Mouse (Mus musculus) ES-E14 (cell line): Measurements from ENCODE around the gene Creb3l2. TPM values are rescaled to one million over a fixed set of nuclear protein-coding genes. Genes with fewer than 3 reads are reported as not detected.
A peak's percentile ranks its signal among the peaks of the same experiment; 100 is the strongest.

Experiments used
- DNase-seq: peaks from one replicate; pipeline ENCODE4 v3.0.0-alpha.2; 2013; ENCODE audit warnings: low read depth, low spot score
- H3K27ac ChIP-seq: 2 replicates; pipeline ENCODE4 v1.5.1; 2012; ENCODE audit warnings: low read depth, mild to moderate bottlenecking, low read length, moderate library complexity, mixed read lengths; ENCODE audit not compliant: poor library complexity, insufficient read depth, severe bottlenecking
- H3K36me3 ChIP-seq: 2 replicates; pipeline ENCODE4 v1.6.1; 2012; ENCODE audit warnings: mild to moderate bottlenecking, low read length, moderate library complexity, mixed read lengths; ENCODE audit not compliant: control insufficient read depth, poor library complexity, insufficient read depth, severe bottlenecking
- H3K4me1 ChIP-seq, 2 experiments: fragments of 150-350 bp in 1 of 2; sonication (generic) in 1 of 2; 2 replicates each; pipeline ENCODE4 v1.6.1; 2012; ENCODE audit warnings: low read length in 2 of 2, mild to moderate bottlenecking in 1 of 2, mixed read lengths in 1 of 2; ENCODE audit not compliant: control insufficient read depth in 2 of 2, insufficient read depth in 2 of 2, poor library complexity in 1 of 2
- H3K4me3 ChIP-seq, 2 experiments: fragments of 150-350 bp in 1 of 2; sonication (generic) in 1 of 2; 2 replicates each; pipeline ENCODE4 v1.5.1; 2012; ENCODE audit warnings: low read length in 2 of 2, low read depth in 1 of 2, mild to moderate bottlenecking in 1 of 2, mixed read lengths in 1 of 2; ENCODE audit not compliant: insufficient read depth in 1 of 2, poor library complexity in 1 of 2, severe bottlenecking in 1 of 2
- H3K9ac ChIP-seq: 2 replicates; pipeline ENCODE4 v1.6.1; 2012; ENCODE audit warnings: low read depth, mild to moderate bottlenecking, low read length, mixed read lengths; ENCODE audit not compliant: poor library complexity, insufficient read depth, severe bottlenecking
- H3K9me3 ChIP-seq: fragments of 150-350 bp; sonication (generic); 2 replicates; pipeline ENCODE4 v1.6.1; 2012; ENCODE audit warnings: low read depth, mild to moderate bottlenecking, low read length; ENCODE audit not compliant: control insufficient read depth, insufficient read depth
- CHD2 ChIP-seq: IDR thresholded peaks from 2 replicates; pipeline ENCODE4 v1.6.1; 2014; ENCODE audit warnings: mild to moderate bottlenecking, low read depth, low read length, inconsistent platforms
- HCFC1 ChIP-seq: IDR thresholded peaks from 2 replicates; pipeline ENCODE4 v1.6.1; 2012; ENCODE audit warnings: low read length, inconsistent platforms, borderline replicate concordance; ENCODE audit not compliant: insufficient read depth
- MAFK ChIP-seq: IDR thresholded peaks from 2 replicates; pipeline ENCODE4 v1.6.1; 2014; ENCODE audit warnings: mild to moderate bottlenecking, low read depth, low read length, inconsistent platforms; ENCODE audit not compliant: insufficient read depth
- ZC3H11A ChIP-seq: IDR thresholded peaks from 2 replicates; pipeline ENCODE4 v1.6.1; 2012; ENCODE audit warnings: low read depth, mild to moderate bottlenecking, inconsistent platforms, low read length, borderline replicate concordance
- ZNF384 ChIP-seq: IDR thresholded peaks from 2 replicates; pipeline ENCODE4 v1.6.1; 2012; ENCODE audit warnings: low read depth, low read length, inconsistent platforms
- in situ Hi-C, 2 experiments: fragments of 600-800 bp; cut with MboI; formaldehyde crosslinking; loops; one replicate each; pipeline ENCODE4 v1.15.1; 2025; ENCODE audit warnings: low sequenced_read_pairs in 2 of 2, inconsistent platforms in 1 of 2; ENCODE audit not compliant: unreplicated experiment in 2 of 2
- total RNA-seq: library from RNA; depleted of rRNA; stranded (reverse); fragments of 300-350 nt; gene quantifications from 2 replicates; pipeline ENCODE4 v1.2.3, GENCODE M21; 2012

Gene Creb3l2
- total RNA-seq, 1 experiment: 5.8 TPM

DNA sequence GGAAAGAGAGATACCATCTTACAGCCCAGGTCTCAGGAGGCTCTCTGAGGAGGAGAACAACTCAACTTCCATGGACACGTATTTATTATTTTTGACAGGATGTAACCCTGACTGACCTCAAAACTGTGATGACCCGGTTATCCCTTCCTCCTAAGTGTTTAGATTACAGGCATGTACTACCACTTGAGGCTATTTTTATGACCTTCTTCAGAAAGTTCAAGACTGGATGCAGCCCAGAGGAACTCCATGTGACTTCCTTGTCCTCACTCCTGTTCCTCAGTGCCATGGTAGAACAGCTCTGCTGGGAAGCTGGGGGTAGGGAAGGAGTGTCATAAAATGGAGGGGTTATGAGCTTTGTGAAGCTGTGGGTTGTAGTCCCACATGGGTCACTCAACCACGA, 16.1 kb downstream of the Creb3l2 start:
- in situ Hi-C loops: no loop called here
- TF ChIP-seq CHD2 (no peak), HCFC1 (no peak), MAFK (no peak), ZC3H11A (no peak), ZNF384 (no peak)
- Histone ChIP-seq H3K9me3 (no peaks in the 10 kb centered on the region), H3K4me3 (no peak overlapping the region), H3K27ac (no peak overlapping the region), H3K4me1 (peaks cover 0 to 14% of the 10 kb centered on the region in 2 experiments; a peak in 2 of 4 replicates), H3K36me3 (no peaks in the 10 kb centered on the region), H3K9ac (no peak overlapping the region)
- no peak for DNase-seq

DNA sequence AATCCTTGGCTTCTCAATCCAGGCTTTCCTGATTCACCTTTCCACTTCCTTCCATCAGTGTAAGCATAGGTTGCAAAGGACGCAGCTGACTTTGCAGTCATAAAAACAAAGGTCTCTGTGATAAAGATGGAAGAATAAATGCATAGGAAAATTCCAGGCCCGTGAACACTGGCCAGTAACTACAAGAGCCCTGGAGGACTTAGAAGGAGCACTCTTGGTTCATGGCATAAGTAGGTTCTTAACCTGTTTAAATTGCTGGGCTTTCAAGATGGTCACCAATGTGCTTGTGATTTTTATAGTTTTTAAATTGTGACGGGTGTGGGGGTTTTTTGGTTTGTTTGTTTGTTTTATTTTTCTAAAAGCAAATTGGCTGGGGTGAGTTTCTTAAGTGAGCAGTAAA, 16.9 kb downstream of the Creb3l2 start:
- in situ Hi-C loops: no loop called here
- Histone ChIP-seq H3K27ac (no peak overlapping the region), H3K36me3 (no peaks in the 10 kb centered on the region), H3K4me3 (no peak overlapping the region), H3K4me1 (peaks cover 0 to 9% of the 10 kb centered on the region in 2 experiments; a peak in 2 of 4 replicates), H3K9me3 (no peaks in the 10 kb centered on the region), H3K9ac (no peak overlapping the region)
- TF ChIP-seq ZNF384: no peak
- no peak for TF ChIP-seq CHD2
- no peak for TF ChIP-seq MAFK
- no peak for TF ChIP-seq ZC3H11A
- TF ChIP-seq HCFC1: no peak
- DNase-seq: no peak

DNA sequence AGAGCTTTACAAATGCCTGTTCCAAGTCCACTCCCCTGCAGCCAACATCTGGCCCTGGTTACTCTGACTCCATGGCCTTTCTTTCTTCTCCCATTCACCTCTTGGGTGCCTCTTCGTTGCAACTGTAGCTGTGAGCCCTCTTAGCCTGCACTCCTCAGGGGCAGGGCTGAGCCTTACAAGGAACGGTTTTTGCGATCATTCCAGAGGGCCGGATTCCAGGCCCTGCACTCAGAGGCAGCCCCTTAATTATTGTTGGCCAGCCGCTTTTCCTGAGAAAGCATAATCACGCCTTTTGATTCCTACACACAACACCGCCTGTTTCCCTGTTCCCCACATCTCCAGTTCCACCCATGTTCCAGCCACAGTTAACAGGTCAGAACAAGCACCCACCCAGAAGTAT, 17.6 kb downstream of the Creb3l2 start:
- in situ Hi-C loops: no loop called here
- H3K36me3 ChIP-seq: no peaks in the 10 kb centered on the region
- H3K27ac ChIP-seq: no peak overlapping the region
- no peaks in the 10 kb centered on the region for H3K9me3 ChIP-seq
- peak overlapping the region; percentile 14 to 42 for H3K4me3 ChIP-seq
- no peak overlapping the region for H3K9ac ChIP-seq
- peaks cover 0 to 5% of the 10 kb centered on the region in 2 experiments; a peak in 1 of 4 replicates for H3K4me1 ChIP-seq
- no peak for DNase-seq
- no peak for TF ChIP-seq HCFC1
- TF ChIP-seq ZC3H11A: no peak
- TF ChIP-seq CHD2: no peak
- TF ChIP-seq ZNF384: no peak
- no peak for TF ChIP-seq MAFK

GRCm38 (mm10) chr6:37423386-37423785, 18.6 kb downstream of the Creb3l2 start:
- Histone ChIP-seq H3K9me3 (no peaks in the 10 kb centered on the region), H3K9ac (no peak overlapping the region), H3K4me3 (no peak overlapping the region), H3K4me1 (peaks cover 0 to 4% of the 10 kb centered on the region in 2 experiments; a peak in 1 of 4 replicates), H3K36me3 (no peaks in the 10 kb centered on the region), H3K27ac (no peak overlapping the region)
- TF ChIP-seq CHD2 (no peak), ZNF384 (no peak), ZC3H11A (no peak)
- in situ Hi-C loops: no loop called here
- no peak for DNase-seq

DNA sequence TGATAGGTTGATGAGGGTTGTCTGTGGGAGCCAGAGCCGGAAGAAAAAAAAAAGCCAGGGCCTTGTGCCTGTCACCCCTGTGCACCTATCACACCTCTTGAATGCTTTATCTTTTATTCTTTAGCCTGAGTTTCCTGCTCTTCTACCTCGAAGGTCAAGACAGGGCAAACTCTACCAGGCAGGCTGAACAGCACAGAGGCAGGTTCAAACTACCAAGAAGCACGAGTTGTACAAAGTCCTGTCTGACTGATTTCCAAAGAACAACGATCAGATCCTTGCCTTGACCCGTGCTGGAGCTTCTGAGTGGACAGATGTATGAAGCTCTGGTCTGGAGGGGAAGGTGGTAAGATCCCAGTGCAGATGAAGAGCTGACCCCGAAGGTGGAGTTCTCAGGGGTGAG, 20.8 kb downstream of the Creb3l2 start:
- Histone ChIP-seq H3K4me1 (no peaks in the 10 kb centered on the region), H3K9me3 (no peaks in the 10 kb centered on the region), H3K27ac (no peak overlapping the region), H3K4me3 (no peak overlapping the region), H3K9ac (no peak overlapping the region), H3K36me3 (no peaks in the 10 kb centered on the region)
- in situ Hi-C loops: no loop called here
- no peak for DNase-seq
- TF ChIP-seq HCFC1: no peak
- no peak for TF ChIP-seq ZNF384
- no peak for TF ChIP-seq MAFK
- TF ChIP-seq ZC3H11A: no peak
- TF ChIP-seq CHD2: no peak
